Mouse (Mus musculus): ENCODE data around the gene Syap1.

Syap1 gene

DNA sequence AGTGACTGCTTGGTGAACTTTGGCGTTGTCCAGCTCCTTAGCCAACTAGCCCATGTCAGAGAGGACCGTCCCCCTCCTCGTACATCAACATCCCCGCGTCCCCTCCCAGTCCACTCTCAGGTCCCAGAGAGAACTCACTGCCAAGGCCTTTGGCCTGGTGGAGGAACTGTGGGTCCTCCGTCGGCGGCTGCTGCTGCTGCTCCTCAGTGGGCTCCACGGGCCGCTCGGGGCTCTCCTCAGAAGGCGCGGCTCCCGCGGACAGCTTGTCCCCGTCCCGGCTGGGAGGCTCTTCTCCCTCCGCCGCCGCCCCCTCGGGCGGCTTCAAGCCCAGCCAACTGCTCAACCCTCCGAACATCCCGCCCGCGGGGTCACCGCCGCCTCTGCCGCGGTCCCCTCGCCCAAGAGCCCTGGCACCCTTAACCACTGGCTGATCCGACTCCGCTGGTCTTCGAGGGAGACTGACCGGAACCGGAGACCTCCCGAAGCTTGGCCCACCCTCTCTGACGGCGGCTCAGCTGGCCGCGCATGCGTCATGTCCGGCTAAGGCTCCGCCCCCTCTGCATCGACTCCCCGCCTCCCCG is at the start of gene Syap1:
Gene Syap1 (minus strand): TSS at position 517 of the 581 bp plus-strand sequence.
- ChIA-PET CTCF (interaction anchor here in 2 of 4 experiments (1.0 kb wide), 2 partner anchors 16 to 17 kb away, joined by 3 to 4 read pairs; no protein-coding TSS in a partner anchor), POLR2A (interaction anchor here in 3 of 4 experiments (0.7 to 2.8 kb wide), 10 partner anchors 13 to 1188 kb away, joined by 3 to 19 read pairs (median 4); partner anchors contain the start of genes Ctps2 (in 3 of the 3) and Siah1b (in 1 of the 3))

DNA sequence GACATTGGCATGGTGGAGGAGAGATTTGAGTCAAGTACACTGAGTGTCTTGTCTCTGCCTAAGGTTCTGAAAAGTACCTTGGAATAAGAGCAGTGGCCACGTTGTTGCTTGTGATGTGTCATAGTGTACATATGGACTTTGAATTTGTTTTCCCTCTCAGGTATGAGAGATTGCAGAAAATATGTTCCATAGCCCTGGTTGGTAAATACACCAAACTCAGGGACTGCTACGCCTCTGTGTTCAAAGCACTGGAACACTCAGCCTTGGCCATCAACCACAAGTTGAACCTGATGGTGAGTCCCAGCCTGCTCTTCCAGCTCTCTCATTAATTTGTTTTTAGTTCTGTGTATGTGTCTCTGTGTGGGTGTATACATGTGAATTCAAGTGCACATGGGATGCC is 43.2 kb upstream of the Syap1 start:
- POLR2A ChIA-PET: no interaction called here
- CTCF ChIA-PET: no interaction called here

DNA sequence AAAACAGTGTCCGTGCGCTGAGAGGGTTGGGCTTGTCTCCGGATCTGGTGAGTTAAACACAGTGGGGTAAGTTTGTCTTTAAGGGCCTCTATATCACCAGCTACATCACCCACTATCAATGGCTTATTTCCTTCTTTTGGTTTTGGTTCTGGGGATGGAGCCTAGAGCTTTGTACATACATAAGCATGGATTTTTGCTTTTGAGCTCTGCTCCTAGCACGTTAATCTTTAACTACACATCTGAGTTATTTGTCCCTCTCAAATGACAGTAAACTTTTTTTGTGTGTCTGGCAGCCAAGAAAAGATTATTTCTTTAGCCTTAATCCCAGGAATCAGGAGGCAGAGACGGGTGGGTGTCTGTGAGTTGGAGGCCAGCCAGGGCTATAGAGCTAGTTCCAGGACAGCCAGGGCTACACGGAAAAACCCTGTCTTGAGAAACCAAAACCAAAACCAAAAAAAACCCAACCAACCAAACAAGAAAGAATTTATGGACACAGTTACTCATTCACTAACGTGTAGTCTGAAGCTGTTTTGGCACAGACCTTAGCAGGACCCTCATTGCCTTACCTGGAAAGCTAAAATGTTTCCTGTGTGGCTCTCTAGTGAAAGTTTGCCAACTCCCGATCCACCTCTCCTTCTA is 33.4 kb upstream of the Syap1 start:
- POLR2A ChIA-PET: interaction anchor here in 1 of 4 experiments (0.6 kb wide), 1 partner anchor 20 kb away, joined by 5 read pairs; the partner anchor contains the start of gene Ctps2

DNA sequence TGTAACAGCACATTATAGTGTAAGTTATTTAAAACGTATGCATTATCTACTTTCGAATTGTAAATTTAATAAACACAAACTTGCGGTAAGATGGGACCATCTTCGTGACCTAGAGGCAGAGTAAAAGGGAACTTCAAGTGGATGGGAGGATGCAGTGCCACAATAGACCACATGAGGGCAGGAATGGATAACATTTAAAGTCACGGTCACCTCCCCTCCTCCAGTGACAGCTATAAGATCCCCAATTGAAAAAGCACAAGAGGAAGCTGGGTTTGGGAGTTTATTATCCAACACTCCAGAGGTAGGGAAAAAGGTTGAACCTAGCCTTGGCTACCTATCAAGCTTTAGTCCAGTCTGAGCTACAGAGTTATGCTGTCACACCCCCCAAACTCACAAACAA is 27.4 kb upstream of the Syap1 start:
- ChIA-PET CTCF (interaction anchor here (0.6 to 1.8 kb wide), 10 partner anchors 14 to 1363 kb away, joined by 3 to 8 read pairs (median 3); partner anchors contain the start of genes Ctps2 (in 1 of the 4) and Grpr (in 1 of the 4)), POLR2A (no interaction called here)

More for the DNA sequence above, 33.4 kb upstream of the Syap1 start:
- CTCF ChIA-PET: no interaction called here

DNA sequence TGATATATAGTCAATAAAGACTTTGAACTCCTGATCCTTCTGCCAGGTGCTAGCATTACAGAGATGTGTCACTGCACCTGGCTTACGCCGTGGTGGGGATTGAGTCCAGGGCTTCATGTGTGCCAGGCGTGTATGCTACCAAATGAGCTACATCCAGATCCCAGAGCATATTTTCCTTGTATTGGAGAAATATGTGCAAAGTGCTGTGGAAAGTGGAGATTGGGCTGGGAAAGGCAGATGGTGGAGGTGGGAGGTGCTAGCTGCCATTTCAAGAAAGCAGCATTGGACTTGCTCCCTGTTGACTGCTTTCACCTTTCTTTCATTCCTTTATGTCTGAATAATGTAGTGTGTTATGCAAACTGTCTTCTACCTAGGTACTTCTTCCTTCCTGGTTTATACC is 25.4 kb upstream of the Syap1 start:
- CTCF ChIA-PET: no interaction called here
- POLR2A ChIA-PET: no interaction called here

DNA sequence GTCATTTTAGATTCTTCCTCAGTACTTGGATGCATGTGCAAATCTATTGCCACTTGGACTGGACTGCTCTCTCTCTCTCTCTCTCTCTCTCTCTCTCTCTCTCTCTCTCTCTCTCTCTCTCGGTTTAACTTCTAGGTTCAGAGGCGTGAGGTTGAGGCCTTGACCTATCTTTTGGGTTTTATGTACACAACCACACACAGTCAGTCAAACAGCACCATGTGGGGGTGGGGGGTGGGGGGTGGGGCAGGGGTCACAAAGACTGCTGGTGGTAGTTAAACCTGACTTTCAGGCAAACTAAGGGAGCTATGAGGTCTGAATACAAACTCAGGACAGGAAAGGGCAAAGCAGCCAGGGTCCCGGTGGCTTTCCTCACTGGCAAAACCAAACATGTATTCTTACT is 19.3 kb upstream of the Syap1 start:
- ChIA-PET POLR2A (interaction anchor here in 1 of 4 experiments (0.6 to 1.2 kb wide), 2 partner anchors 9 to 612 kb away, joined by 3 read pairs; no protein-coding TSS in a partner anchor), CTCF (no interaction called here)

DNA sequence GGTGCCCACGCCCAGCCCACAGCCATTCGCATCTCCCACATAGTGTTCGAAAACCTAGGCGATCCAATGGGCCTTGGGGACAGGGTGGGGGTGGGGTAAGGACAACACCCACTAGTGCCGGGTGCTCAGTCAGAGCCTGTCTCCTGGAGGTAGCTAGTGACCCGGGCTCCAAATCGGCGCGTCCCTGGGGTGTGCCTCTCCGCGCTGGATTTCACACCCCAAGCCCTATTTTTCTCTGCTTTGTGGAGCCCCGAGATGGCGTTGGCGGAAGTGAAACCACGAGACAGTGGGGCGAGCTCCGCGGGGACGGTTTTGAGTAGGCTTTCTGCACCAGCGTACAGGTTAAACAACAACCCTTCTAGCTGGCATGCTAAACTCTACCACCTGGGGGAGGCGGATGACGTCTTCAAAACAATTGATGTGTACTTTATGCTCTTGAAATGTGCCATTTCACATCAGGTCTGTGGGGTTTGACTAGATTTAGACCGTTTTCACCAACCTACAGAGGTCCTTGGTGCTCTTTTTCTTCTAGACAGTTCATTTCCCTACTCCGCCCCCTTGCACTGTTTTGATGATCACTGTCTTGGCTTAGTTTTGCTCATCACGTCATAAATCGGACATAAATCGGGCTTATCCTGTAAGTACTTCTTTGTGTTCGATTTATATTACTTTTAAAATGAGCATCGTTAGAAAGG is 13.9 kb upstream of the Syap1 start:
- CTCF ChIA-PET: interaction anchor here in 1 of 4 experiments (1.0 to 1.2 kb wide), 3 partner anchors 10 to 375 kb away, joined by 3 to 4 read pairs (median 3); no protein-coding TSS in a partner anchor
- POLR2A ChIA-PET: interaction anchor here (0.6 to 2.7 kb wide), 23 partner anchors 8 to 1174 kb away, joined by 3 to 19 read pairs (median 4); partner anchors contain the start of genes Syap1 (in 3 of the 4), Rbbp7 (in 2 of the 4), Ap1s2 (in 1 of the 4) and Siah1b (in 1 of the 4)

DNA sequence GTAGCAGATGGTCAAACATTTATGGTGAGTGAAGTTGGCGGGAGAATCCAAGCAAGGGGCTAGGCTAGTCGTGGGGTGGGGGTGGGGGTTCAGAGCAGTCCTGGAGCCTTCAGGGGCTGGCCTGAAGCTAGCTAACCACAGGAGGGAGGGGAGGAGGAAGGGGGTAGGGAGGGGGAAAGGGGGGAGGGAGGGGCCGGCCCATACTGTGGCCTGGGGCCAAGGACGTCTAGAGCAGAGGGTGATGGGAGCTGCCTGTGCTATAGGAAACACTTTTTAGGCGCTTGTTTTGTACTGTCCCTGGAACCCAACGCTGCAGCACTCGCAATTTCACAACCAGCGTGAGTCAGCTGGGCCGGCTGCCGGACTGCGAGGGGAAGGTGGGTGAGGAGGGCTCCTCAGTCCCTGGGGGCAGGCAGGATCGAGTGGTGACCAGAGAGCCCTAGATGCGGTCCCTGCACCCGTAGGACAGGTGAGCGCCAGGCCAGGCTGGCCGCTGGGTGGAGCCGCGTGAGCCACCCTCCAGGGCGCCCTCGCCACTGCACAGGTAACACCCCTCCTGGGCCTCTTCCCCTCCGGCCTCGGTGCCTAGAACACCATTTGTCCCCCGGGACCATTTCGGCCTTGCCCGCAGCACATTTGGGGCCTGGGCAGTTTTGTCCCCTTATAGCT is 13.3 kb upstream of the Syap1 start:
- POLR2A ChIA-PET: interaction anchor here (0.6 to 2.7 kb wide), 27 partner anchors 9 to 1175 kb away, joined by 3 to 19 read pairs (median 4); partner anchors contain the start of genes Rbbp7 (in 3 of the 4), Syap1 (in 3 of the 4), Ap1s2 (in 1 of the 4) and Siah1b (in 1 of the 4)
- CTCF ChIA-PET: interaction anchor here in 2 of 4 experiments (0.6 to 1.2 kb wide), 7 partner anchors 11 to 494 kb away, joined by 3 to 4 read pairs (median 3); no protein-coding TSS in a partner anchor

DNA sequence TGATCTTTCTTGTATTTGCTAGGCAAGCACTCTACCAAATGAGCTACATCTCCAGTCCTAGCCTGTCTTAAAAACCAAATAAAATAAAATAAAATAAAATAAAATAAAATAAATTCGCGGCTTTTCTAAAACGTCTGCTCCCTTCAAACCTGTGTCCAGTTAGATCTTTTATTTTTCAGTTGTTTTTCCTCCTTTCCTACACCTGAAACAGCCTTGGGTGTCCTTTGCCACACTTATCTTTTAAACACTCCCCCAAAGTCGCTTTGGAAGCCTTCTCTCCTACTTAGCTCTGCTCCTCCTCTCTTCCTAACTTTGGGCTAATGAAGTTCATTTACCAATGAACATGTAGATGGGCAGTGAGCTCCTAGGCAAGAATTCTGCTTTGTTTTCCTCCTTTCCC is 12.7 kb upstream of the Syap1 start, which contains the start of gene Ctps2:
Gene Ctps2 (plus strand): TSS at position 301 of the 400 bp plus-strand sequence.
- POLR2A ChIA-PET: interaction anchor here (0.7 to 2.7 kb wide), 16 partner anchors 9 to 1175 kb away, joined by 3 to 19 read pairs (median 4); partner anchors contain the start of genes Rbbp7 (in 3 of the 4), Syap1 (in 3 of the 4) and Siah1b (in 1 of the 4)
- CTCF ChIA-PET: interaction anchor here in 2 of 4 experiments (0.6 to 1.1 kb wide), 4 partner anchors 12 to 495 kb away, joined by 3 to 4 read pairs (median 4); no protein-coding TSS in a partner anchor

DNA sequence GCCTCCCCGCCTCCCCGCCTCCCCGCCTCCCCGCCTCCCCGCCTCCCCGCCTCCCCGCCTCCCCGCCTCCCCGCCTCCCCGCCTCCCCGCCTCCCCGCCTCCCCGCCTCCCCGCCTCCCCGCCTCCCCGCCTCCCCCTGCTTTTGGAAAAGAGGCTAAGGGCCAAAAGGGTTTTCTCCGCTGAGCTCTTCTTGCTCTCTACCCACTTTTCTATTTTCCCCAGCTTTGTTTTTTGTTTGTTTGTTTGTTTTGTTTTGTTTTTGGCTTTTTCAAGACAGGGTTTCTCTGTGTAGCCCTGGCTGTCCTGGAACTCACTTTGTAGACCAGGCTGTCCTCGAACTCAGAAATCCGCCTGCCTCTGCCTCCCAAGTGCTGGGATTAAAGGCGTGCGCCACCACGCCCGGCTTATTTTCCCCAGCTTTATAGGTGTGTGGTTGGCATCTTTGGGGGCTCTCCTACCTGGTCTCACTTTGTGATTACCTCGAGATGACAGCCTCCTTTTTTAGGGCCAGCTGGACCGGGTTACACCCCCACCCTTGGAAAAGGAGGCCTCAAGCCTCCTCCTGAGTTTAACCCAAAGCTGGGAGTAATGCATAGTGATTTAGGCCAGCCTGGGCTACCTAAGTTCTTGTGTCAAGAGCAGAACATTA is 452 bp upstream of the Syap1 start:
- POLR2A ChIA-PET: interaction anchor here (0.6 to 2.8 kb wide), 15 partner anchors 13 to 1968 kb away, joined by 3 to 19 read pairs (median 4); partner anchors contain the start of genes Ctps2 (in 3 of the 4) and Siah1b (in 1 of the 4)
- CTCF ChIA-PET: interaction anchor here in 3 of 4 experiments (0.6 to 1.0 kb wide), 4 partner anchors 12 to 658 kb away, joined by 3 to 4 read pairs (median 4); partner anchors contain the start of gene Ctps2 (in 1 of the 3)

DNA sequence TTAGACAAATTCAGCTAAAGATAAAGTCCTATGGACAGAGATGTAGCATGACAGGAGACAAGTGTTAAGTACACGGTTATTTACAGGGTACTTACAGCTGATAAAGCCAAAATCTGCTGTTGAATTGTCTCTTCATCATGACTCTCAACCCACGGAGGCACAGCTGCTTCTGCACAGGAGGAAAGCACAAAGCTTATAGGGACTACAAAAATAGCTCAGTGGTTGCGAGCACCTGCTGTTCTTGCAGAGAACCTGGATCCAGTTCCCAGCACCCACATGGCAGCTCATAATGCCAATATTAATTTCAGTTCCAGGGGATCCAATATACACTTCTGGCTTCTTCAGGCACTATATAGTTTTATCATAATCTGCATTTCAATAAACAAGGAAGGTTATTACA is 10.0 kb downstream of the Syap1 start:
- POLR2A ChIA-PET: no interaction called here
- CTCF ChIA-PET: interaction anchor here in 1 of 4 experiments (1.0 kb wide), 1 partner anchor 29 kb away, joined by 4 read pairs; no protein-coding TSS in a partner anchor

DNA sequence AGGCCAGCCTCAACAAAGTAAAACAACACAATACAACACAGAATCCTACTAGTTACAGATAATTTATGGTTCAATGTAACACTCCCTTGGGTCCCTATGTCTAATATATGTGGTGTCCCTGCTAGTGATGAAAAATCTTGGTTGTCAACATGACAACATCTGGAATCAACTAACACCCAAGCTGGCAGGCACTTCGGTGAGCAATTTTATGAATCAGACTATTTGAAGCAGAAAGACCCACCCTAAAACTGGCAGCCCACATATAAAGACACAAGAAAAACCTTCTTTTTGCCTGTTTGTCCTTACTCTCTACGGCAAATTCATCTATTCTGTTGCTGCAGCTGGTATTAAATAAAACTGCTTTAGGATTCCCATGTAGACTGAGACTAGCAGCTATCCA is 14.5 kb downstream of the Syap1 start:
- CTCF ChIA-PET: no interaction called here
- POLR2A ChIA-PET: no interaction called here

DNA sequence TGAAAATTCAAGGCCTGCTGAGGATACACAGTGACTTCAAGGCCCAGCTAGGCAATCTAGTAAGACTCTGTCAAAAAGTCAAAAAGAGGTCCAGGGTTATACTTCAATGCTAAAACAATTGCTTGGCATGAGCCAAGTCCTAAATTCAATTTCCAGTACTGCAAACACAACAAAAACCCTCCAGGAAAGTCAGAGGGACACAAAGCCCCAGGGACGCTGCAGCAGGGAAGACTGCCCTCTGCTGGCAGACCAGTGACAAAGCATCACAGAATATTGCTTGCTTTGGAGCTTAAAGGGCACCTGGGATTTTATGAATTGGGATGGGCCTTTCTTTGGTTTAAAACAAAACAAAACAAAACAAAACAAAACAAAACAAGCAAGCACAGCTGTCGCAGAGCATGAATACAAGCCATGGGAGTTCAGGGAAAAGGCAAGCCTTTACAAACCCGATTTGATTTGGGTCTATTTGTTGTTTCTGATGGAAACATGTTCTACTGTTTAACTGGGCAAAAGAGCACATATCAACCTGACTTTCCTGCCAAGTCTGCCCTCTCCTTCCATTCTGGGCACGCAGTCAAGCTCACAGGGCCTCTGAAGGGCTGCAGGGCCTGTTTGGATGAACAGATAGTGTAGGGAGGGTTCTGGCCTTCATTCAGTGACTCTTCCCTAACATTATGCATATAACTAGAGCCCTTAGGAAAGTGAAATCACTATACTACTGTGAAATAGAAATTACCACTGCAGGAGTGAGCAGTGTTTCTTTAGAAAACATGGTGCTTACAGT is 16.3 kb downstream of the Syap1 start:
- ChIA-PET CTCF (interaction anchor here (0.5 to 2.0 kb wide), 26 partner anchors 8 to 345 kb away, joined by 3 to 12 read pairs (median 3); partner anchors contain the start of gene Syap1 (in 2 of the 4)), POLR2A (interaction anchor here in 2 of 4 experiments (1.2 to 1.3 kb wide), 3 partner anchors 9 to 43 kb away, joined by 3 to 4 read pairs (median 3); partner anchors contain the start of gene Txlng (in 1 of the 2))

DNA sequence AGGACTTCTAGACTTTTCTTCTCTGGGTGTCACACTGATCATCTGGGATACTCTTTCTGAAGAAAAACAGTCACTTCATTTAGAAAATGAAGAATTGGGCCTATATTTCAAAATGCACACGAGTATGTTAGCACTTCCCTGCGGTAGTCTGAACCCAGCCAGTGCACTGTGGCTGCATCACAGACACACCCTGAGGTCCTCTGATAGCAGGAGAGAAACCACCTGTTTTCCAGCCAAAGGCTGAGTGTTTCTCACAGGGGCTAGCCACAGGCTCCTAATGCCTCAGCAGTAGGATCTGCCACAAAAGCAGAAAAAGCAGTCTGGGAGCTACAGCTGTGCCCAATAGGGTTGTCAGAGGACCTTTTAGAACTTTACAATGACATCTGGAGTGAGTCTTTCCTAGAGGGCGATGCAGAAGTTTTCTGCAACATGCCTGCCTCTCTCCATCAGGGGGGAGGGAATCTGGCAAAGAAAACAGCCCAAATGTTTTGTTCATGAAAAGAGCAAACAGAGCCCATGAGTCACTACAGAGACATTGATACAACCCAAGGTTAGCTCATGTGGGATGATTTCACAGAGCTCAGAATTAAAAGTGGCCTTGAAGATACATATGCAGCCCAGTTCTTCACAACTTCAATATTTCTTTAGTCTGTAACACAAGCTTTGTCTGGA is 19.8 kb downstream of the Syap1 start:
- CTCF ChIA-PET: no interaction called here

DNA sequence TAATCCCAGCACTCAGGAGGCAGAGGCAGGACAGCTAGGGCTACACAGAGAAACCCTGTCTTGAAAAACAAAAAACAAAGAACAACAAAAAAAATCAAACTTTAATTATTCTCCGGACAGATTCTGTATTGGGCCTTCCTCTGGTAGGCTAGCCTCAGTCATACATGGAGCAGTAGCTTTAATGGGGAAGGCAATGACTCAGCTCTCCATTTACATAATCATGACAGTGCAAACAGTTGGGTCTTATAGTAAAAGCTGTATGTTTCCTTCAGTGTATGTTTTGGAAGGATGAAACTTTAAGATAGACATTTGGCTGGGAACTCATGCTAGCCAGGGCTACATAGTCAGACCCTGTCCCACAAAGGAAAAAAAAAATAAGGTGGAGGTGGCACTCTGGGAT is 39.6 kb downstream of the Syap1 start:
- ChIA-PET CTCF (interaction anchor here in 3 of 4 experiments (0.7 to 1.4 kb wide), 6 partner anchors 22 to 57 kb away, joined by 3 to 6 read pairs (median 4); no protein-coding TSS in a partner anchor), POLR2A (interaction anchor here in 3 of 4 experiments (0.5 to 4.0 kb wide), 20 partner anchors 11 to 120 kb away, joined by 3 to 42 read pairs (median 3); partner anchors contain the start of genes Ctps2 (in 1 of the 3), Rbbp7 (in 1 of the 3), Syap1 (in 1 of the 3) and Txlng (in 1 of the 3))

More for the DNA sequence above, 19.8 kb downstream of the Syap1 start:
- POLR2A ChIA-PET: interaction anchor here in 1 of 4 experiments (1.0 kb wide), 1 partner anchor 36 kb away, joined by 3 read pairs; no protein-coding TSS in a partner anchor

DNA sequence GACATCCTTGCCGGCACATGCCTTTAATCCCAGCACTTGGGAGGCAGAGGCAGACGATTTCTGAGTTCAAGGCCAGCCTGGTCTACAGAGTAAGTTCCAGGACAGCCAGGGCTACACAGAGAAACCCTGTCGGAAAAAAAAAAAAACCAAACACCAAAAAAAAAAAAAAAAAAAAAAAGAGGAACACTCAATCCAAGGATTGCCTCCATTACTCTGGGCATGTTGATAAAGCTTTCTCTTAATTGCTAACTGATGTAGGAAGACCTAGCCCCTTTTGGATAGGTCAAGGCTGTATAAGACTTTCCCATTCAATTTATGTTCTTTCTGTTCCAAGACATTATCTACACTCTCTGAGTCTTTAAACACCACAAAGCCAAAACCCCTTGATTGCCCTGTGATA is 42.7 kb downstream of the Syap1 start:
- POLR2A ChIA-PET: interaction anchor here in 3 of 4 experiments (0.6 to 4.4 kb wide), 11 partner anchors 9 to 81 kb away, joined by 3 to 18 read pairs (median 6); partner anchors contain the start of gene Txlng (in 1 of the 3)
- CTCF ChIA-PET: interaction anchor here in 3 of 4 experiments (0.6 to 1.5 kb wide), 3 partner anchors 22 to 54 kb away, joined by 5 to 9 read pairs (median 5); no protein-coding TSS in a partner anchor
